Mouse (Mus musculus) ES-CJ7 (cell line): ENCODE results near the gene Uchl5.
A peak's percentile ranks its signal among the peaks of the same experiment; 100 is the strongest.

Experiments used
- DNase-seq: peaks from one replicate; pipeline ENCODE4 v3.0.0; 2011; ENCODE audit warnings: low read depth, low spot score

Uchl5 gene

DNA sequence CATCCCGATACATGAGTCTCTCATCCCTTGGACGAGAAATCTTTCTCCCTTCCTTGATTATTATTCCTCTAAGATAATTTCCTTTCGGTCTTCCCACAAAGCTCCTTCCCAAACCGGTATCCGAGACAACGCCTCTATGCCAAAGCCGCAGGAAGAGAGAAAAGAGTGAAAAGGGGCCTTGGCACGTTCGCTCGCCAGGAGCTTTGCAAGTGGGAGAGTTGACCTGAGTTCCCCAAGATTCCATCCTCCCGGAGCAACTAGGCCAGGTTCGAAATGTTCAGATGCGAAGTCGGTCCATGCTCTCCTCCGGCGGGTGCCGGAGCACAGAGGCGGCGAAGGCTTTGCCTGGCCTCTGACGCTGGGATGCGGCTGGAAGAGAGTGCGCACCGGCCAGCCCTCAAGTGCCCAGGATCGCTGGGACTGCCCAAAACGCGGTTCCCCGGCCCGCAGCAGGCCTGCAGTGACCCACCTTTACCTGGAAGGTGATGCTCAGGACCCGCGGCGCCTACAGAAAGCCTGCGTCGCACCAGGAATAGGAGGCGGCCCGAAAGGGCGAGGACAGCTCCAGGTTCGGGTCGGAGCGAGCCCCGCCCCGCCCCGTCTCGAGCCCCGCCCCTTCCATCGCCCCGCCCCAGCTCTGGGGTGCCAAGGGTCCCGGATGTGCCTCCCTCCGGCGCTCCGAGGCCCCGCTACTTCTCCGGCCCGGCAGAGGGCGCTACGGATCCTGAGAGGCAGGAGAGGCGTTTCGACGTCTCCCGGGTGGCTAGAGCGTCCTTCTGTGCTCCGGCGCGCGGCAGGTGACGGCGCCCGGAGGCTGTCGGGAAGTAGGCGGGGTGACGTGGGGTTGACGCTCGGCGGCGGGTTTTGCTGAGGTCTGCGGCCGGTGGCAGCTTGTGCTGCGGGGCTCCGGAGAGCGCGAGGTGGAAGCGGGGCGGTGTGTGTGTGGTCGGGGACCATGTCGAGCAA is at the start of gene Uchl5, which contains the start of gene Trove2:
Gene Uchl5 (plus strand): TSS at position 827 of the 966 bp plus-strand sequence.
Gene Trove2 (minus strand): TSS at position 623 of the 966 bp plus-strand sequence.
- DNase-seq = peak; percentile 99

- no peak for DNase-seq
Observed at GRCm38 (mm10) chr1:143727701-143728445, 49.2 kb upstream of the Uchl5 start.

DNA sequence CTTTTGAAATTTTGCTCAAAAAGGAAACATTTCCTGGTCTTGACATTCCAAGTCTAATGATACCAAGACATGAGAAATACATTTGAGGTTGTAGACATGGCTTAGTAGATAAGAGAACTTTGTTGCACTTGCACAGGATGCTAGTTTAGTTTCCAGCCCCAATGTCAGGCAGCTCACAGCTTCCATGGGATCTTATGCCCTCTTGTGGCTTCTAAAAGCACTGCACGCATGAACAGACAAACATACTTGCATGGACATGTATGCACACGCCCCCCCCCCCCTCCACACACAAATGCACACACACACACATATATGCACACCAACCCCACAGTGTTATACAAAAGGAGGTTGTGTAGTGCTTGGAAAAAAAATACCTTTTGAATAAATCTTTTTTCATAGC is 46.2 kb upstream of the Uchl5 start:
- DNase-seq = peak; percentile 94

GRCm38 (mm10) chr1:143731691-143732090 is 45.4 kb upstream of the Uchl5 start:
- DNase-seq = peak; percentile 98

GRCm38 (mm10) chr1:143733914-143734410 is 43.1 kb upstream of the Uchl5 start:
- DNase-seq = peak; percentile 85

GRCm38 (mm10) chr1:143738811-143739210 is 38.3 kb upstream of the Uchl5 start:
- DNase-seq = no peak

GRCm38 (mm10) chr1:143739361-143740350 is 37.4 kb upstream of the Uchl5 start:
- DNase-seq = peak; percentile 87

DNA sequence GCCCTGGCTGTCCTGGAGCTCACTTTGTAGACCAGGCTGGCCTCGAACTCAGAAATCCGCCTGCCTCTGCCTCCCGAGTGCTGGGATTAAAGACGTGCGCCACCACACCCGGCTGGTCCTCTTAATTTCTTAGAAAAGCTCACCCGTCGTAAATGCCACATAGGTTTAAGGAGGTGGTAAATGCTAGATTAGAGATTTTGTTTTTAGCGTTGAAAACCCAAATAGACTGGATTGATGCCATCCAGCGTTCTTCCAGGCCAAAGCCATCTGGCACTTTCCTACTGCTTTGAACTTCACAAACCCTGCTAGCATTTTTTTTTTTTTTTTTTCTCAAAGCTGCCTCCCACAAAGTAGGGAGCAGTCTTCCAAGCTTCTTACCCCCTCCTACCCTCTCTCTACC is 36.5 kb upstream of the Uchl5 start:
- no peak for DNase-seq

DNA sequence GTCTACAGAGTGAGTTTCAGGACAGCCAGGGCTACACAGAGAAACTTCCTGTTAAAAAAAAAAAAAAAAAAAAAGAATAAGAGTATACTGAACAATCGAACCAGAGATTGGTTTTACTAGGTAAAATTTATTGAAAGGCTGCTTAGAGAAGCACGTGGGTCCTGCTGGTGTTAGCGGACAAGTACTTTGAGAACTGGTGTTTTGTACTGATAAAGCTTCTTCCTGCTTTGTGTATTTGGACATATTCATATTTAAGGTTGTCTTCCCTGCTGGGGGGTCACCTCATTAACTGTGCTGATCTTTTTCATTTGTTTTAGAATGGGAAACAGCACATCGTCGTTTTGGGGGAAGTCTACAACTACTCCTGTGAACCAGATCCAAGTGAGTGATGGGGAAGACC is 35.7 kb upstream of the Uchl5 start:
- no peak for DNase-seq

DNA sequence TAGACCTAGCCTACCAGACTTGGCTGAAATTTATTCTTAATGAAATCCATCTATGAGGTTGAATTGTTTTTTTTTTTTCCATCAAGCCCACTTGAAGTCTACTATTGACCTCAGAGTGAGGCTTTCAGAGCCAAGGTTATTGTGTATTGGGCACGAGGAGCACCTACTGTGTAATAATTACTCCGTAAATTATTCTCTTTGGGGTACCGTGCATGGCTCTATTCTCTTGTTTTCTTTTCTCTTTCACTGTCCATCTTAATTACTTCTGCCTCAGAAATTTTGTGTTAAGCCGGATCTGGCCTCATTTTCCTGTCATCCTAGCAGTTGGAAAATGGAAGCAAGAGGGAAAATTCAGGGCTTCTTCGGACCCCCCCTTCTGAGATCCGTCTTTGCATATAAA is 34.9 kb upstream of the Uchl5 start:
- DNase-seq = no peak

- DNase-seq = peak; percentile 52
Observed at GRCm38 (mm10) chr1:143745871-143746270, 31.2 kb upstream of the Uchl5 start.

DNA sequence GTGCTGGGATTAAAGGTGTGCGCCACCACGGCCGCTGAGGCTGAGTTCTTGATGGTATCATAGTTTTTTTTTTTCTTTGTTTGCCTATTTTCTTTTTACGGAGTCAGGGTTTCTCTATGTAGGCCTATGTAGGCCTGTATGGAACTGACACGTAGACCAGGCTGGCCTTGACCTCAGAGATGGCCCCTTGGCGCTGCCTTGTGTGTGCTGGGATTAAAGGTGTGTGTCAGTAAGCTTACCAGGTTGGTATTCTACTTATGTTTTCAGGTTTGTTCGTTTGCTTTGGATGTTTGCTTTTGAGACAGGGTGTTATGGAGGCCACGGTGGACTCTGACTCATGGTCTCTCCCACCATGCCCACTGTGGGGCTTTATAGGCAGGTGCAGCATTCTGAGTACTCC is 14.9 kb upstream of the Uchl5 start:
- no peak for DNase-seq

- DNase-seq = no peak
Observed at GRCm38 (mm10) chr1:143764443-143764842, 12.6 kb upstream of the Uchl5 start.

DNA sequence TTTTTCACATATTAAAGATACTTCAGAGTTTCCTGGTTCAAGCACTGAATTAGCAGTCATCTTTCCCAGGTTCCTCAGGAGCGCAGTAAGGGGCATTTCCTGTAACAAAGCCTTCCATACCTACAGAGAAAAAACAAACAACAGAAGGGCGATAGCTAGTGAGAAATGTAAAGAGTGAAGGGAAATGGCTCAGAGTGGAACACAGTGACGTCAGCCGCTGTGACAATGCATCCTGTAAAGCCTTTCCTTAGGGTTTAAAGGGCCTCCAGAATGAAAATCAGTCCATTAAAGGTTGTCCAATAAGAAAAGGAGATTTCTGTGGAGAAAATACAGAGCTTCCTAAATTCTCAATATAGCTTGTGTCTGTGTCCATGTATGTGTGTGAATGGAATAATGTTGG is 11.3 kb upstream of the Uchl5 start:
- no peak for DNase-seq

DNA sequence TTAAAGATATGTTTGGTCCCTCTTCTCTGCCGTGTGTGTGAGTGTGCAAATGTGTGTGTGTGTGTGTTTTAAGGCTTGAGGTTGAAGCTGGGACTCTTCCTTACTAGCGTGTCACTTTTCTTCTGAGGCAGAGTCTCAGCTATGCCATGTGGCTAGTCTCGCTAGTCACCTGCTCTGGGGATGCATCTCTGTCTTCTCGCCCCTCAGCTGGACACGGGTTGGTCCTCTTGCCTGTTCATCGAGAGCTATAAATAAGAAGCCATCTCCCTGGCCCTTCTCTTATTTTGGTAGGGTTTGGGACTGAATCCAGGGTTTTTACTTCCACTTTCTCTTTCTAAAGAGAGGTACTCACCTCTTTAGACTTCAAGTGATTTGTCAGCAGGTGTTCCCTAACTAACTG is 10.8 kb upstream of the Uchl5 start:
- no peak for DNase-seq

- no peak for DNase-seq
Observed at GRCm38 (mm10) chr1:143770444-143771109, 6.5 kb upstream of the Uchl5 start.

GRCm38 (mm10) chr1:143773082-143773481 is 4.0 kb upstream of the Uchl5 start:
- DNase-seq = no peak

DNA sequence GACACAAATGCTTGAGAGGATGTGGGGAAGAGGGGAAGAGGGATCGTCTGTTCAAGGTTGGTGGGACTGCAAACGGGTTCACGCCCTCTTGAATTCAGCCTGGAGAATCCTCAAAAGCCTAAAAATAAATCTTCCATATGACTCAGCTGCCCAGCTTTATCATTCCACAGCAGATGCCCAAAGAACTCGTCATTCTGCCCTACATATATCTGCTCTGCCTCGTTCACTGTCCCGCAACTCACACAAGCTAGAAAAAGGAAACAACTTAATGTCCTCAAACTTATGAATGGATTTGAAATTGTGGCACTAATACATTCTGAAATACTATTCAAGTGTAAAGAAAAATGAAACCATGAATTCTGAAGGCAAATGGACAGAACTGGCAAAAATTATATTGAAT is 3.2 kb upstream of the Uchl5 start:
- no peak for DNase-seq

DNA sequence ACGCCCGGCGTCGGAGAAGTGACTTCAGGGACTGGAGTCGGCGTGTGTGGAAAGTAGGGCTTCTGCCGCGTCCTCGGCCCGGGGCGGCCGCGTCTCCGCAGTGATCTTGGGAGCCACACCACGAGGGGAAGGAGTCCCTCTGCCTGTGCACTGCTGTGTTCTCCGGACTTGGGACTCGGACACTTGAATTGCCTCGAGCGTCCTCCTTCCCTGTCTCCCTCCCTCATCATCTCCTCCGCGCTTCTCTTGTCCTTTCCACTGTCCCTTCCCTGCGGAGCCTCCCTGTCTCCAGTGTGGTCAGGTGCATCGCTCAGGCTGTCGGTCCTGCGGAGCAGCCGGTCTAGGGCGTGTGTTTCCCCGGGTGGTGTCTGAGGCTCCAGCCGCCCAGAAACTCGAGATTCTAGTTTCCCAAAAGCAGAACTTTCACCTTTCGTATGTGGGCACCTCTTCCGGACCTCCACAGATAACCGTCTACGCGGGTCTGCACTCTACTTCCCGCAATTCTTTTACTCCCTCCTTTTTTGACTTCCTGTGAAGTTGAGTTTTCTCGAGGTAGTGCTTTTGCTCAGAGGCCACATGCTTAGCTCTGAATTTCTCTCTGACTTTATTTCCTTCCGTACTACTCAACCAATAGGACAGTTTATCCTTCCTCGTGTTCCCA is 616 bp downstream of the Uchl5 start:
- peak; percentile 56 for DNase-seq
